9 mouse cellular contexts compared by ENCODE assay signal in genomic region chr5:65538121-65538520, GRCm38 (mm10). TPM values are rescaled to one million over a fixed set of nuclear protein-coding genes. Genes with fewer than 3 reads are reported as not detected.
A peak's percentile ranks its signal among the peaks of the same experiment; 100 is the strongest.
DNase-seq lines count a peak whose midpoint lies in the region; ATAC-seq and TF ChIP-seq lines count a peak whose summit lies in the region.
"Had no signal": no experiment of that assay in that cellular context is flagged by ENCODE, and none has a peak within 500 bp of the region (broad histone marks: within the 10 kb centered on the region; RNA-seq: fewer than 3 reads in every experiment).

No protein-coding gene starts in this region.

- peak overlapping the region; percentile 96 for H3K27ac ChIP-seq in heart, adult 2 months
- H3K27ac ChIP-seq in ES-E14 (ENCODE audit: insufficient read depth, low read depth, low read length, poor library complexity, severe bottlenecking): peak overlapping the region; percentile 88; the same call in 1 of the 2 replicates
- H3K27ac ChIP-seq in forebrain, postnatal 0 days (ENCODE audit: low read depth, low read length): peak overlapping the region; percentile 98
- H3K27ac ChIP-seq in liver, embryonic 16.5 days (ENCODE audit: low read length): peak overlapping the region; percentile 96

- no peak for DNase-seq in heart, adult 2 months
- no peak for DNase-seq in heart, postnatal 36 days
- no peak for DNase-seq in ES-E14 (ENCODE audit: low read depth, low spot score)
- DNase-seq in forebrain, postnatal 0 days: peak; percentile 9
- no peak for DNase-seq in thymus, postnatal 14 days
- no peak for DNase-seq in spleen, postnatal 4 days (ENCODE audit: low spot score in 2 of 2)
- no peak for DNase-seq in spleen, postnatal 10 days (ENCODE audit: low spot score in 2 of 2)

- peak overlapping the region; percentile 92 for H3K9ac ChIP-seq in heart, adult 2 months (ENCODE audit: low read depth, low read length)
- H3K9ac ChIP-seq in ES-E14 (ENCODE audit: insufficient read depth, low read depth, low read length, poor library complexity, severe bottlenecking): peak overlapping the region; percentile 95
- peak overlapping the region; percentile 94 for H3K9ac ChIP-seq in forebrain, postnatal 0 days
- H3K9ac ChIP-seq in liver, embryonic 16.5 days (ENCODE audit: low read depth, low read length): peak overlapping the region; percentile 99

- peak overlapping the region; percentile 67 for H3K4me2 ChIP-seq in forebrain, postnatal 0 days (ENCODE audit: low read depth)
- peak overlapping the region; percentile 90 for H3K4me2 ChIP-seq in liver, embryonic 16.5 days (ENCODE audit: low read depth, low read length)

- H3K79me2 ChIP-seq in heart, adult 2 months (replicated peaks; ENCODE audit: control insufficient read depth, insufficient read depth, low read length): peaks cover 4% of the 10 kb centered on the region

- intact Hi-C loops in heart, adult 2 months (cut with DNase I): loop anchor here (5.0 to 10.0 kb wide), 3 partner anchors 44 to 203 kb away; partner anchors contain the start of genes Rfc1 and Ugdh
- intact Hi-C loops in heart, postnatal 36 days (cut with DNase I): loop anchor here (10.0 kb wide), 1 partner anchor 227 kb away; the partner anchor contains the start of gene N4bp2

- H3K4me3 ChIP-seq in heart, adult 2 months: peak overlapping the region; percentile 96
- peak overlapping the region; percentile 88 to 95 for H3K4me3 ChIP-seq in ES-E14 (ENCODE audit: insufficient read depth in 1 of 2, low read depth in 1 of 2, low read length in 2 of 2, poor library complexity in 1 of 2, severe bottlenecking in 1 of 2)
- H3K4me3 ChIP-seq in forebrain, postnatal 0 days (ENCODE audit: low read depth, low read length): peak overlapping the region; percentile 92
- peak overlapping the region; percentile 98 for H3K4me3 ChIP-seq in liver, embryonic 16.5 days (ENCODE audit: low read depth, low read length)

- no peaks in the 10 kb centered on the region for H3K27me3 ChIP-seq in heart, adult 2 months (ENCODE audit: control insufficient read depth, insufficient read depth, low read length)
- no peaks in the 10 kb centered on the region for H3K27me3 ChIP-seq in forebrain, postnatal 0 days (ENCODE audit: insufficient read depth, low read length)
- no peaks in the 10 kb centered on the region for H3K27me3 ChIP-seq in liver, embryonic 16.5 days (ENCODE audit: control insufficient read depth, insufficient read depth, low read depth, low read length)

- H3K4me1 ChIP-seq in heart, adult 2 months (ENCODE audit: control insufficient read depth, insufficient read depth, low read length): peaks cover 9% of the 10 kb centered on the region
- peaks cover 11 to 35% of the 10 kb centered on the region in 2 experiments for H3K4me1 ChIP-seq in ES-E14 (ENCODE audit: control insufficient read depth in 2 of 2, insufficient read depth in 2 of 2, low read length in 2 of 2, poor library complexity in 1 of 2)
- H3K4me1 ChIP-seq in forebrain, postnatal 0 days (ENCODE audit: insufficient read depth): peaks cover 11% of the 10 kb centered on the region; the same call in 1 of the 2 replicates
- peaks cover 16% of the 10 kb centered on the region for H3K4me1 ChIP-seq in liver, embryonic 16.5 days (ENCODE audit: control insufficient read depth, low read depth, low read length)

- no peak for ATAC-seq in forebrain, postnatal 0 days
- no peak for ATAC-seq in liver, embryonic 16.5 days (ENCODE audit: low read depth)

- in situ Hi-C loops in ES-E14 (cut with MboI; ENCODE audit: low sequenced_read_pairs in 2 of 2, unreplicated experiment in 2 of 2): no loop called here

- no peak for TF ChIP-seq POLR2A in heart, adult 2 months (IDR thresholded peaks at IDR 0.05; ENCODE audit: insufficient read depth, low read depth, low read length)

- H3K9me3 ChIP-seq in ES-E14 (ENCODE audit: control insufficient read depth, insufficient read depth, low read depth, low read length): no peaks in the 10 kb centered on the region
- H3K9me3 ChIP-seq in forebrain, postnatal 0 days (ENCODE audit: low read length): no peaks in the 10 kb centered on the region
- H3K9me3 ChIP-seq in liver, embryonic 16.5 days (replicated peaks; ENCODE audit: control insufficient read depth, low read length): no peaks in the 10 kb centered on the region

- peaks cover 13% of the 10 kb centered on the region for H3K36me3 ChIP-seq in heart, adult 2 months (ENCODE audit: control insufficient read depth, insufficient read depth, low read length)
- no peaks in the 10 kb centered on the region; the same call in 1 of the 2 replicates for H3K36me3 ChIP-seq in ES-E14 (ENCODE audit: control insufficient read depth, insufficient read depth, low read length, poor library complexity, severe bottlenecking)
- H3K36me3 ChIP-seq in forebrain, postnatal 0 days (ENCODE audit: insufficient read depth): no peaks in the 10 kb centered on the region
- no peaks in the 10 kb centered on the region for H3K36me3 ChIP-seq in liver, embryonic 16.5 days (ENCODE audit: control insufficient read depth, insufficient read depth)

- no peak for TF ChIP-seq CTCF in heart, adult 2 months (IDR thresholded peaks at IDR 0.05)
- TF ChIP-seq CTCF in forebrain, postnatal 0 days (IDR thresholded peaks at IDR 0.05; ENCODE audit: low read depth): no peak

- no peak for TF ChIP-seq EP300 in heart, adult 2 months (IDR thresholded peaks at IDR 0.05; ENCODE audit: insufficient read depth, low read depth, low read length)

- WGBS in heart, adult 2 months: under 1% methylated on average over 4 of the region's 4 CpGs
- under 1% methylated on average over 4 of the region's 4 CpGs for WGBS in forebrain, postnatal 0 days
- WGBS in liver, embryonic 16.5 days (ENCODE audit: insufficient replicate concordance): 0% methylated on average over 4 of the region's 4 CpGs

TF ChIP-seq in ES-E14, 5 proteins besides CTCF, POLR2A, EP300 and RAD21:
- TF ChIP-seq CHD2 (IDR thresholded peaks at IDR 0.05; ENCODE audit: low read depth, low read length) (no peak), ZNF384 (IDR thresholded peaks at IDR 0.05; ENCODE audit: low read depth, low read length) (no peak), MAFK (IDR thresholded peaks at IDR 0.05; ENCODE audit: insufficient read depth, low read depth, low read length) (no peak), HCFC1 (IDR thresholded peaks at IDR 0.05; ENCODE audit: borderline replicate concordance, insufficient read depth, low read length) (no peak), ZC3H11A (IDR thresholded peaks at IDR 0.05; ENCODE audit: borderline replicate concordance, low read depth, low read length) (no peak)

RNA-seq across cellular contexts. Expression of gene Ube2k, which starts 1.1 kb away (rescaled TPM):
- 10 to 100 TPM; 57.3 to 70.3 TPM for total RNA-seq in heart, adult 2 months (2021)
- polyA plus RNA-seq in heart, adult 2 months (2012; rRNA removed): 21.4 and 34.5 TPM in 2 replicates
- total RNA-seq in heart, postnatal 36 days (2021): 10 to 100 TPM; 59.4 to 67.6 TPM
- total RNA-seq in ES-E14 (2012; rRNA removed): 77.1 and 101 TPM in 2 replicates
- total RNA-seq in forebrain, postnatal 0 days (2014; rRNA removed): 44.8 and 55.8 TPM in 2 replicates
- 172 and 207 TPM in 2 replicates for polyA plus RNA-seq in forebrain, postnatal 0 days (2015; fragmentation: Nextera tagmentation; extraction: Ambion mirVana)
- 64.6 and 68.9 TPM in 2 replicates for polyA plus RNA-seq in liver, embryonic 16.5 days (2015; fragmentation: Nextera tagmentation; extraction: Ambion mirVana)

RNA-seq across cellular contexts. Expression of gene Smim14, which starts 1.1 kb away (rescaled TPM):
- total RNA-seq in heart, adult 2 months (2021): 10 to 100 TPM; 97.1 to 97.3 TPM
- polyA plus RNA-seq in heart, adult 2 months (2012; rRNA removed): 94.2 and 133 TPM in 2 replicates
- total RNA-seq in heart, postnatal 36 days (2021): 10 to 100 TPM; 88.8 to 95.0 TPM
- 18.9 and 23.5 TPM in 2 replicates for total RNA-seq in ES-E14 (2012; rRNA removed)
- 139 and 158 TPM in 2 replicates for total RNA-seq in forebrain, postnatal 0 days (2014; rRNA removed)
- polyA plus RNA-seq in forebrain, postnatal 0 days (2015; fragmentation: Nextera tagmentation; extraction: Ambion mirVana): 255 and 269 TPM in 2 replicates
- polyA plus RNA-seq in liver, embryonic 16.5 days (2015; fragmentation: Nextera tagmentation; extraction: Ambion mirVana): 52.8 and 57.8 TPM in 2 replicates

RNA-seq across cellular contexts. Expression of gene Gm43552, which starts 45.5 kb away (rescaled TPM):
- not detected for total RNA-seq in heart, adult 2 months (2021)
- not detected in 2 replicates for polyA plus RNA-seq in heart, adult 2 months (2012; rRNA removed)
- 1 to 10 TPM in 1 of 2 experiments, not detected in 1; 2.1 TPM for total RNA-seq in heart, postnatal 36 days (2021)
- total RNA-seq in ES-E14 (2012; rRNA removed): not detected in 2 replicates
- total RNA-seq in forebrain, postnatal 0 days (2014; rRNA removed): not detected in 2 replicates
- 1.3 TPM in 1 of 2 replicates, not detected in the other for polyA plus RNA-seq in forebrain, postnatal 0 days (2015; fragmentation: Nextera tagmentation; extraction: Ambion mirVana)
- polyA plus RNA-seq in liver, embryonic 16.5 days (2015; fragmentation: Nextera tagmentation; extraction: Ambion mirVana): not detected in 2 replicates
- polyA plus RNA-seq: large intestine, adult 2 months had no signal
